Mouse (Mus musculus) bone marrow macrophage, adult 2 months (primary cell): ENCODE measurements around the gene Cavin3. TPM values are rescaled to one million over a fixed set of nuclear protein-coding genes. Genes with fewer than 3 reads are reported as not detected.
A peak's percentile ranks its signal among the peaks of the same experiment; 100 is the strongest.

Experiments used
- H3K27ac ChIP-seq: 2 replicates; pipeline ENCODE4 v1.5.1; 2012; ENCODE audit warnings: low read depth, low read length; ENCODE audit not compliant: insufficient read depth
- H3K4me1 ChIP-seq: 2 replicates; pipeline ENCODE4 v1.6.1; 2012; ENCODE audit warnings: low read length; ENCODE audit not compliant: control insufficient read depth, insufficient read depth
- H3K4me3 ChIP-seq: 2 replicates; pipeline ENCODE4 v1.5.1; 2012; ENCODE audit warnings: mild to moderate bottlenecking, low read length, moderate library complexity; ENCODE audit not compliant: insufficient read depth
- CTCF ChIP-seq: IDR thresholded peaks from 2 replicates; pipeline ENCODE4 v1.5.1; 2012; ENCODE audit warnings: low read depth, mild to moderate bottlenecking, low read length, moderate library complexity
- POLR2A ChIP-seq: IDR thresholded peaks from 2 replicates; pipeline ENCODE4 v1.6.1; 2012; ENCODE audit warnings: mild to moderate bottlenecking, low read depth, low read length, borderline replicate concordance
- polyA plus RNA-seq: library from polyadenylated mRNA; stranded (reverse); fragments of >200 nt; gene quantifications from 2 replicates; pipeline ENCODE4 v1.2.4, GENCODE M21; 2012; ENCODE audit not compliant: missing spikeins, insufficient read depth, insufficient read length

Cavin3 gene
- polyA plus RNA-seq, 1 experiment = 0.34 TPM

DNA sequence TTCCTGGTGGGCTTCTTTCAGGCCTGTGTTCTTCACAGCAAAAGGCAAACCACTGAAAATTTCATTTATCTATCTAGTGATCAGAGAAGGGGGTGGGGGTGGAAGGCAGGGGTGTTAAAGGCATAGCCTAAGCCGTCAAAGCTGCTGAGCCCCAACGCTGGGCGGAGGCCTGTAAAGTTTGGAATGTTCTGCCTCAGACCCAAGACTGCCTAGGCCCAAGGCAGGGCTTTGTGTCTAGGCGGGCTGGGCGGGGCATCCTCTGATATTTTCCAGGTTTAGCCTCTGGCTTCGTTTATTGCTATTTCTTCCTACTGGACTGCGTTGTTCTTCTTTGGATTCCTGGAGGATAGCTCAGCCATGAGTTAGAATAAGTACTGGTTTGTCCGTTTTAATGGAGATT, 326 bp upstream of the Cavin3 start:
- Histone ChIP-seq H3K27ac (no peak overlapping the region), H3K4me1 (no peaks in the 10 kb centered on the region), H3K4me3 (no peak overlapping the region)
- no peak for TF ChIP-seq POLR2A
- no peak for TF ChIP-seq CTCF

DNA sequence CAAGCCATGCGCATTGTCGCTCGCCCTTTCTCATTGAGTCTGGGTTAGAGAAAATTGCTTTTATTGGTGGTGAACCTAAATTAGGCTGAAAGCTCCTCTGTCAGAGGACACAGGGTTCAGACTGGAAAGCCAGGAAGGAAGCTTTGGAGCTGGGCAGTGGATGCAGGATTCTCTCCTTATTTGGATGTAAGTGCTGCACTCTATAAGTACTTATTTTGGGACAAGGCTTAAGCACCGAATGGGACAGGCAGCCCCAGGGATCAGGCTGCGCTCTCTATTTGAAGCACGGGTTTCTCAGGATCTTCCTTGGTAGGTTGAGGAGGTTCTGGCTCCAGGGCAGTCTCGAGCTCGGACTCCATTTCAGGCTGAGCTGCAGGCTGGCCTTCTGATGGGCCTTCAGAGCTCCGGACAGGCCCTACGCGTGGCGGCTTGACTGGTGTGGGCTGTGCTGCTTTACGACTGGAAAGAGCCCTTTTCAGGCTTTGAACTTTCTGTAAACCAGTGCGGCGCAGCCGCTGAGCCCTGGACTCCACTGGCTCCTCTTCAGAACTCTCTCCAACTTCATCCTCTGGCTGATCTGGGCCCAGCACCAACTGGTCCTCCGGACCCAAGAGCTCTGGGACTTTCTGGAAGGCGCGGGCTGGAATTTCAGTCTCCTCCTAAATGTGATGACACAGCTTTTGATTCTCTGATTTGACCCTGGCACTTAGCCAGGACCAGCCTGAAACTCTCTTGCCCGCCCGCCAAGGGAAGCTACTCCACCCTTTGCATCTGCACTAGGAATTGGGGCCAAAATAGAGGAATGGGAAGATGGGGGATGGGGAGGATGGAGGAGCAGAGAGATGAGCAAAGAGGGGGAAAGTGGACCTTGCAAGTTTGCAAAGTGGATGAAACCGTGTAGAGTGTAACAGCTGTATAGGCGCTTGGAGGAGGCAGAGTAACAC, 1.3 kb downstream of the Cavin3 start:
- H3K4me1 ChIP-seq = peaks cover 3% of the 10 kb centered on the region; the same call in 1 of the 2 replicates
- TF ChIP-seq CTCF = no peak
- H3K27ac ChIP-seq = no peak overlapping the region
- no peak overlapping the region for H3K4me3 ChIP-seq

DNA sequence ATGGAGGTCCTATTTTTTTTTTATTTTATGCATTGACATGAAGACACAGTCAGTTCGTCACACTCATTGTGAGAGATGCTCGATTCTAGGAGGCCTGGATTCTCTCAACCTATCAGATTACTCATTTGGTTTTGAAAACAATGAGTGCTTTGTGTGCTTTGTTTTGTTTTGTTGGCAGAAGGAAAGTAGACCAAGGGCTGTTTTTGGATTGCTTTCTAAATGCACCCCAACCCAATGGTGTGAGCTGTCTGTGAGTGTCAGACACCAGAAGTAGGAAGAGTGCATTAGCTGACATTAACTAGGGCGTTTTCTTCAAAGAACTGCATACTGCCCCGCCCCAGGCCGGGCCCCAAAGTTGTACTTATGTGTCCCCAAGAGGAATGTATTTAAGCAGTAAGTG, 2.0 kb downstream of the Cavin3 start:
- Histone ChIP-seq H3K4me1 (peaks cover 9% of the 10 kb centered on the region), H3K27ac (no peak overlapping the region), H3K4me3 (no peak overlapping the region)
- TF ChIP-seq POLR2A = no peak
- no peak for TF ChIP-seq CTCF

DNA sequence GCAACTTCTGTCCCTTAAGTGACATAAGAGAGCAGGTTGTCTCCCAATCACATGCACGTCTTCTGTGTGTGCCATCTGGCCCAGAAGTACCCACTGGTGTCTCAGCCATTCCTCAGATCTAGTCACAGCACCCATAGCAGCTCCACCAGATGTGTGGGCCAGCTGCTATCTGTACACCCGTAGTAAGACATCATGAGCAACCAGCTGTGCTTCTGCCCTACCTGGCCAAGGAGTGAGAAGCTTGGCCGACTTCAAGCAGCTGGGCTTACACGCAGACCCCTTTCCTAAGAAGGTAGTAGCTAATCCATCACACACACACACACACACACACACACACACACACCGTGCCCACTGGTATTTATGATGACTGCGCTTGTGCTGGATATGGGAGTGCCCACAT, 2.9 kb downstream of the Cavin3 start:
- Histone ChIP-seq H3K4me3 (no peak overlapping the region), H3K27ac (no peak overlapping the region), H3K4me1 (peaks cover 14% of the 10 kb centered on the region)
- TF ChIP-seq POLR2A = no peak
- TF ChIP-seq CTCF = no peak

DNA sequence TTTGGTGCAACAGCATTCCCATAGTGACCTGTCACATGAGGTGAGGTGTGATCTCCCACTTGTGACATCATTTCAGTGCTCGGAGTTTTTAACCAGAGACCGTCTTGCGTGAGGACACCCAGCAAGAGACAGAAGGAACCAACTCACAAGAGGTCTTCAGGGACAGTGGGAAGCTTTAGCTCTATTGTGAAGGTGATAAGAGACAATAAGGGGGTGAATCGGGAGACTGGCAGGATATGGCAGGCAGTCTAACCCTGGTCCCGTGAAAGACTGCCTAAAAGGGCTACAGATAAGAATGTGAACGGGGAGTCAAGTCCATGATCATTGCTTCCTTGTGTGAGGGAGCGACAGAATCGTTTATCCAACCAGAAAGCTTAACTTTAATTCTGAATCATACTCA, 3.8 kb downstream of the Cavin3 start:
- Histone ChIP-seq H3K4me1 (peaks cover 14% of the 10 kb centered on the region), H3K4me3 (no peak overlapping the region)
- no peak for TF ChIP-seq POLR2A
- no peak for TF ChIP-seq CTCF

DNA sequence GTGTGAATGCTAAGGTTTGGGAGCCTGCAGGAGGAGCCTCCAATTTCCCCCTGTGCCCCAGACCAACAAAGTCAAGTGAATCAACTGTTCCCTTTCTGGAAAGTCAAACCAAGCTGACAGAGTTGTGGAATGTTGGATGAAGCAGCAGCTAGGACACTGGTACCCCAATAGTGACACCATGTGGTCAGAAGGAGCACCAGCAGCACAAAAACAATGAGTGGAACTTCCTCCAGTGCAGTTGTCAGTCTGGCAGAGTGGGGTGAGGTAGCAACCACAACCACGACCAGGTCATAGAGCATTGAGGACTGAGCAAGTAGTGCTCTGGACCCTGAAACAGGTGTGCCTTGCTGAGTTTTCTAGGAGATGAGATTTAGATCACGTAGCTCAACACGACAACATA, 4.3 kb downstream of the Cavin3 start:
- TF ChIP-seq CTCF = 0 out of 2 replicates have a peak, but pooled peaks have one; percentile 44
- no peak for TF ChIP-seq POLR2A

More for the DNA sequence above, 3.8 kb downstream of the Cavin3 start:
- no peak overlapping the region for H3K27ac ChIP-seq

DNA sequence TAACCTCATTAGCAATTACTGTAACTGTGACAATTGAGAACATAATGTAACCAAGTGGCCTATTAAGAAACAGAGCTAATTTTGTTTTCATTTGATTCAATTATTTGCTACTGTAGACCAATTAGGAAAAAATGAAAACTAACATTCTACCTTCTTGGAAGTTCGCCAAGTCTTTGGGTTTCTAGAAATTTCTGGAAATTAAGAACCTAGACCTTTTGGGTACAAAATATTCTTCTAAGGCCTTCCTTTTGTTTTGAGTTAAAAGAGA, 4.7 kb downstream of the Cavin3 start:
- Histone ChIP-seq H3K4me1 (peaks cover 14% of the 10 kb centered on the region), H3K27ac (no peak overlapping the region), H3K4me3 (no peak overlapping the region)
- TF ChIP-seq POLR2A (no peak), CTCF (no peak)

More for the DNA sequence above, 4.3 kb downstream of the Cavin3 start:
- no peak overlapping the region for H3K4me3 ChIP-seq
- H3K4me1 ChIP-seq = peaks cover 14% of the 10 kb centered on the region
- H3K27ac ChIP-seq = no peak overlapping the region

DNA sequence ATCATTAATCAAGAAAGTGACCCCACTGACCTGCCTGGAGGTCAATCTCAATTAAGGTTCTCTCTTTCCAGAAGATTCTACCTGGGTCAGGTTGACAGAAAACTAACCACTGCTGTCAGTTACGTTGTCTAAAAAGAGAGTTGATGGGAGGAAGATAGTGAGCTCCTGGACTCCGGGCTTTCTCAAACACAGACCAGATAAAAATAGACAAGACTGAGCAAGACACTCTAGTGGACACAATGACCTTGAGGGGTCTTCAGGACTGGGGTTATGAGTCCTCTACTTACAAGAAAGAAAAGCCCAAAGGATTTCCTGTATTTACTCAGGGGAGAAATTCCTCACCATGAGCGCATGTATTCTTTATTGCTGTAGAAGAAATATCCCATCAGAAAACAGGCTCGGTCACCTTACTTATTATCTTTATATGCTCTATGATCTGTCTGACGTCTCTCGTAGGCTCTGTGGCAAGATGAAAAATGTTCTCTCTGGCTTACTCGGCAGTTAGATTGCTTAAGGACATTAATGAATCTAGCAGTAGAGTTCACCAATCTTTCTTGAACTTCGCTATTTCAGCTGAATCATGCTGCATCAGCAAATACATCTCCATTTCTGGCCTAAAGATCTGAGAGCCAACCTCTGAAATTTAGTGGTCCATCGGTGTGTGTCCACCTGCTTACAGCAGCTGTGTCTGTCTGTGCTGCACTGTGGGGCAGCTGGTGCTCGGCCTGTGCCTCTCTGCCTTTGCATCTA, 5.2 kb downstream of the Cavin3 start:
- Histone ChIP-seq H3K27ac (no peak overlapping the region), H3K4me1 (peaks cover 14% of the 10 kb centered on the region), H3K4me3 (no peak overlapping the region)
- TF ChIP-seq CTCF = no peak
- TF ChIP-seq POLR2A = no peak

DNA sequence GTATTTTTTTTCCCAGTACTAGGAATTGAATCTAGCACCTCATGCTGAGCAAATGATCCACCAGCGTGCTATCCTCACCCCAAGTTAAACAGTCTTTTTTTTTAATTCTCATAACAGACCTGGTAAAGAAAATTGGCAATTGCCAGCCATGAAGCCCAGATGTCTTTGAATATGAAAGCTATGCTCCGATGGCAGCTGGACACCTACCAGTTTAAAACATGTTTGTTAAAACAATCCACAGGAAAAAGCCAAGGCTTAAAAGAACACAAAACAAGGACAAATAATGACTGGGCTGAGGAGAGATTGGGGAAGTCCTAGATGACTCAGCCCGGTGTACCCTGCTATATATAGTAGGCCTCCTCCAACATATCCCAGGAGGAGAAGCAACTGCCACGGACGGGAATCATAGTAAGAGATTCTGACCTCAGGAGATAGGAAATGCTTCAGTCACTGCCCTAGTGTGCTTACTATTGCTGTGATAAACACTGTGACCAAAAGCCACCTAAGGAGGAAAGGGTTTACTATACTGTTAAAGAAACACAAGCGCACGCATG, 6.6 kb downstream of the Cavin3 start:
- TF ChIP-seq POLR2A = no peak
- TF ChIP-seq CTCF = no peak
- H3K27ac ChIP-seq = no peak overlapping the region
- peaks cover 14% of the 10 kb centered on the region for H3K4me1 ChIP-seq
- no peak overlapping the region for H3K4me3 ChIP-seq

DNA sequence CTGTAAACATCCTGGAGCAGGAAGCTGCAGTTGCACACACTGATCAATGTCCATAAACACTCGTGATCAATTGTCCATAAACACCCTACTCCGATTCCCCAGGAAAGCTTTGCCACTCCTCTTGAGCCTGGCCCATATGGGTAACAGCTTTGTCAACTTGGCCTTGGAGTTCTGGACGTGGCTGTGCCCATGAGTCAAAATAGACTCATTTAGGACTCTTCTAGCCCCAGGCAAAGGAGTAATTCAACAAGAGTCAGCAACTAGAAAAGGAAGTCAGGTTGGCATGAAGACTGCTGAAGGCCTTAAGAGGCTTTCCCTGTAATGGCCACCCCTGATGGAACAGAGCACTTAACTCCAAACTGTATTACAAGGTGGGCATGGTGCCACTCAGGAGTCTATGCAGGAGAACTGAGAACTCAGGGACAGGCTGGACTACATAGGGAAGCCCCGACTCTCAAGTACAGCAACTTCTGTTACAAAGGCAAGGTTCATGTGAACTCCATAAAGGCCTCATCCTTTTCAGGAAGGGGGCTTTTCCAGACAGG, 7.3 kb downstream of the Cavin3 start:
- Histone ChIP-seq H3K4me3 (no peak overlapping the region), H3K4me1 (peaks cover 14% of the 10 kb centered on the region), H3K27ac (no peak overlapping the region)
- TF ChIP-seq POLR2A = no peak
- no peak for TF ChIP-seq CTCF
